Mouse (Mus musculus) stomach, adult 2 months (tissue): Measurements from ENCODE around the gene Olfr231. TPM values are rescaled to one million over a fixed set of nuclear protein-coding genes. Genes with fewer than 3 reads are reported as not detected.

Experiments used
- polyA plus RNA-seq: library from polyadenylated mRNA; depleted of rRNA; stranded (reverse); fragments of >200 nt; gene quantifications from 2 replicates; pipeline ENCODE4 v1.2.3, GENCODE M21; 2012; rRNA removed

Olfr231 gene
- not detected in 2 replicates for polyA plus RNA-seq

GRCm38 (mm10) chr1:174121062-174121461 lies at the start of gene Olfr231:
Olfr231 (minus strand) TSS chr1:174121162.

GRCm38 (mm10) chr1:174155333-174155732 lies 34.4 kb upstream of the Olfr231 start, which contains the start of gene Olfr420:
Olfr420 (plus strand) TSS chr1:174155633.

GRCm38 (mm10) chr1:174131217-174131616 lies 10.3 kb upstream of the Olfr231 start, which contains the start of gene Olfr424:
Olfr424 (plus strand) TSS chr1:174131517.

GRCm38 (mm10) chr1:174096591-174096990 lies 24.4 kb downstream of the Olfr231 start, which contains the start of gene Olfr427:
Olfr427 (plus strand) TSS chr1:174096891.

GRCm38 (mm10) chr1:174084031-174084430 lies 36.9 kb downstream of the Olfr231 start, which contains the start of gene Olfr429:
Olfr429 (plus strand) TSS chr1:174084331.

GRCm38 (mm10) chr1:174066305-174066704 lies 54.7 kb downstream of the Olfr231 start, which contains the start of gene Olfr430:
Olfr430 (plus strand) TSS chr1:174066605.

Other genes with a start within 250 kb of the Olfr231 start
- gene Ifi211, start 208.1 kb downstream of the Olfr231 start, polyA plus RNA-seq, result 0.09 TPM in 1 of 2 replicates, not detected in the other
- 0.38 TPM in 1 of 2 replicates, not detected in the other for gene Mndal, start 178.7 kb downstream of the Olfr231 start, polyA plus RNA-seq
- gene Ifi203, start 178.5 kb downstream of the Olfr231 start, polyA plus RNA-seq, result 0.28 and 0.98 TPM in 2 replicates
- gene Ifi202b, start 138.4 kb downstream of the Olfr231 start, polyA plus RNA-seq, result not detected in 2 replicates
- gene Ifi205, start 89.4 kb downstream of the Olfr231 start, polyA plus RNA-seq, result 0.04 TPM in 1 of 2 replicates, not detected in the other
- 0.15 TPM in 1 of 2 replicates, not detected in the other for gene Olfr433, start 80.5 kb downstream of the Olfr231 start, polyA plus RNA-seq
- gene Olfr432, start 72.0 kb downstream of the Olfr231 start, polyA plus RNA-seq, result 0.08 TPM in 1 of 2 replicates, not detected in the other
- not detected in 2 replicates for gene Olfr430, start 54.6 kb downstream of the Olfr231 start, polyA plus RNA-seq
- not detected in 2 replicates for gene Olfr429, start 36.8 kb downstream of the Olfr231 start, polyA plus RNA-seq
- not detected in 2 replicates for gene Olfr427, start 24.3 kb downstream of the Olfr231 start, polyA plus RNA-seq
- gene Olfr424, start 10.4 kb upstream of the Olfr231 start, polyA plus RNA-seq, result not detected in 2 replicates
- not detected in 2 replicates for gene Olfr420, start 34.5 kb upstream of the Olfr231 start, polyA plus RNA-seq
- not detected in 2 replicates for gene Spta1, start 51.6 kb upstream of the Olfr231 start, polyA plus RNA-seq
- gene Olfr419, start 130.9 kb upstream of the Olfr231 start, polyA plus RNA-seq, result not detected in 2 replicates
- gene Mptx1, start 209.4 kb upstream of the Olfr231 start, polyA plus RNA-seq, result not detected in 2 replicates
- not detected in 2 replicates for gene Olfr417, start 244.0 kb upstream of the Olfr231 start, polyA plus RNA-seq